Mouse (Mus musculus) thymus, postnatal 4 days (tissue): ENCODE data around the gene Gclm.
"Not testable (repeated sequence)": the region's sequence is repeated elsewhere in the genome, so short reads cannot be mapped to it uniquely, and the experiment has no call there.

Experiments
- DNase-seq: peaks from one replicate; pipeline ENCODE4 v3.0.0; 2021

Gene Gclm

GRCm38 (mm10) chr3:122245215-122245877 is at the start of gene Gclm:
TSS of gene Gclm (plus strand) at chr3:122245557.
- DNase-seq, result peak; percentile 94

DNA sequence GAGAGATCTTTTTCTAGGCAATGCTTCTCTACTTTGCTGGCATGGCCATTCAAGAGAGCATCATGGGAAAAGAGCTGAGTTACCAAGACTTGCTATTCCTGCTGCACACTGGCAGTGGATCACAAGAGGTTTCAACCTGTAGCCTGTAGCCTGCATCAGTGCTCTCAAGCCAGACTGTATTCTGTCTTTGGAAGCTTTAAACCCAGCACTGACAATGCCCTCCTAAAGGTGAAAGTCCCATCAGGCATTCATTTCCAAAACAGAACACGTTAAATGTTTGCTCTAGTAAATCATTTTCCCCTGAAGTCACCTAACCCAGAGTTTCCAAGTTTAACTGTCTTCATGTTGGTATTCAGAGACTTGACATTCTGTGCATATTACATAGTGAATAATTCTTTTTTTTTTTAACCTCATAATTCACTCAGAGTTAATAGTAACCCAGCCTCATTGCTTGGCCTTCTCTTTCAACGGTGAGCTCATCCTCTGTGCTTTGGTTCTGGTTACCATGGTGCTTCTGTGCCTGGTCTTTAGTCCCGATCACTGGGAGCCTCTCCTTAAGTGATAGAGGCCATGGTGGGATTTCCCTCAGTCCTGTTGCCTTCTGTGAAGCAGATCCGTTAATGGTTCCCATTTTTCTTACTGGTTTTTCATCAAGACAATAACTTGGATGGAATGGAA is 48.6 kb upstream of the Gclm start:
- DNase-seq, result no peak

DNA sequence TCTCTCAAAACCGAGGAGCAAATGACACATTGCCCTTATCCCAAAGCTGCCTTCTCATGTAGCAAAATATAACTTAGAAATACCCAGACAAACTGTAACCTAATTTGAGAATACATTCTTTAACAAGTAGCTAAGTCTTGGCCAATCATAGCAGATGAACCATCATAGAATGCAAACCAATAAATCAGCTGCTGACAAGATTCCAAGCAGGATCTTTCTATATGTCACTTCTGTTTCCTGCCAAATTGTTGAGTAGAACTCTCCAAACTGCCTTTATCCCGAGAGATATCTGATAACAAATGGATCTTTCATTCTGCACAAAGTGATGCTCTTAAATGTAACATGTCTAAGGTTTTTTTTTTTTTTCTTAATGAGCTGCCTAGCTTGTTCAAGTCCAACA is 46.8 kb upstream of the Gclm start:
- DNase-seq, result no peak

GRCm38 (mm10) chr3:122198966-122199381 is 46.4 kb upstream of the Gclm start:
- DNase-seq, result no peak

- DNase-seq, result no peak
Observed at GRCm38 (mm10) chr3:122199600-122199999, 45.8 kb upstream of the Gclm start.

GRCm38 (mm10) chr3:122200017-122200416 is 45.3 kb upstream of the Gclm start:
- no peak for DNase-seq

GRCm38 (mm10) chr3:122200447-122200846 is 44.9 kb upstream of the Gclm start:
- DNase-seq, result no peak

DNA sequence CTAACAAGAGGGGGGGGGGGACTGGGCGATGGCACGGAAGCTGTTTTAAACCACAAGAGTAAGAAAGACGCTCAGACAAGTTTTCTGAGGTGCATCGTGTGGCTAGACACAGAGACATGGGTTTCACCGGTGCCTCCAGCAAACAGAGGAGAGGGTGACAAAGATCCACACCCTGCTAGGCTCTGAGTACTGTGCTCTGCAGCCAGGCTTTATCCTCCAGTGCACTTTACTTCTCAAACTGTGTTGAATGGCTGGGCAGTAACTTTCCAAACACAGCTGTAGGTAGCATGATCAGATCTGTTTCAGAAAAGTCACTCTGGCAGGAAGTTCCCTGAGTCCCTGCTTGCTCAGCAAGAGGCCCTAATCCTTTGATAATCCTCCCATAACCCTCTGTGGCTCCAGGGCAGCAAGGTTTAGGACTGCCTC is 43.0 kb upstream of the Gclm start:
- peak; percentile 49 for DNase-seq

DNA sequence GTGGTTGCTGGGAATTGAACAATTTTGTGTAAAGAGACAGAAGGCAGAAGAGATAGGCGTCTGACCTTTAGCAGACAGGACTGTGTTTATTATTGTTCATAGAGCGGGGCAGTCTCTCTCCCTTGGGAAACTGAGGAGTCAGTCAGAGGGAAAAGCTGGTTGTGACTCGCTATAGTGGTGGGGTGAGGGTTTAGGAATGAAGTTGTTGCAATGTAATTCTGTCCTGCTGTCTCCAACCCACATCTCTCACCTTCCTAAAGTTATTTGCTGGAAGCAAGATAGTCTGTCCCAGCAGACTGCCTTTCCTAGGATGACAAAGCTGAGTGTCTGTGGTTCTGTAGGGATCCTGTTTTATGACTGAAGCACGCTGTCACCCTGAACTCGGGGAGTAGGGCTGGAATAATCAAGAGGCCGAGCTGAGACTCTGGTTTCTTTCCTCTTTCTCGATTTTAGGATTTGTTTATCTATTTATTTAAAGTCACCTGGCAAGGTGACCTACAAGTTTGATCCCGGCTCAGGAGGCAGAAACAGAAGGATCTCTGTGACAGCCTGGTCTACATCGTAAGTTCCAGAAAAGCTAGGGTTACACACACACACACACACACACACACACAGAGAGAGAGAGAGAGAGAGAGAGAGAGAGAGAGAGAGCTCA is 41.6 kb upstream of the Gclm start:
- no peak for DNase-seq

GRCm38 (mm10) chr3:122205753-122206152 is 39.6 kb upstream of the Gclm start:
- no peak for DNase-seq

- no peak for DNase-seq
Observed at GRCm38 (mm10) chr3:122206279-122207070, 38.9 kb upstream of the Gclm start.

- DNase-seq, result no peak
Observed at GRCm38 (mm10) chr3:122207766-122208165, 37.6 kb upstream of the Gclm start.

DNA sequence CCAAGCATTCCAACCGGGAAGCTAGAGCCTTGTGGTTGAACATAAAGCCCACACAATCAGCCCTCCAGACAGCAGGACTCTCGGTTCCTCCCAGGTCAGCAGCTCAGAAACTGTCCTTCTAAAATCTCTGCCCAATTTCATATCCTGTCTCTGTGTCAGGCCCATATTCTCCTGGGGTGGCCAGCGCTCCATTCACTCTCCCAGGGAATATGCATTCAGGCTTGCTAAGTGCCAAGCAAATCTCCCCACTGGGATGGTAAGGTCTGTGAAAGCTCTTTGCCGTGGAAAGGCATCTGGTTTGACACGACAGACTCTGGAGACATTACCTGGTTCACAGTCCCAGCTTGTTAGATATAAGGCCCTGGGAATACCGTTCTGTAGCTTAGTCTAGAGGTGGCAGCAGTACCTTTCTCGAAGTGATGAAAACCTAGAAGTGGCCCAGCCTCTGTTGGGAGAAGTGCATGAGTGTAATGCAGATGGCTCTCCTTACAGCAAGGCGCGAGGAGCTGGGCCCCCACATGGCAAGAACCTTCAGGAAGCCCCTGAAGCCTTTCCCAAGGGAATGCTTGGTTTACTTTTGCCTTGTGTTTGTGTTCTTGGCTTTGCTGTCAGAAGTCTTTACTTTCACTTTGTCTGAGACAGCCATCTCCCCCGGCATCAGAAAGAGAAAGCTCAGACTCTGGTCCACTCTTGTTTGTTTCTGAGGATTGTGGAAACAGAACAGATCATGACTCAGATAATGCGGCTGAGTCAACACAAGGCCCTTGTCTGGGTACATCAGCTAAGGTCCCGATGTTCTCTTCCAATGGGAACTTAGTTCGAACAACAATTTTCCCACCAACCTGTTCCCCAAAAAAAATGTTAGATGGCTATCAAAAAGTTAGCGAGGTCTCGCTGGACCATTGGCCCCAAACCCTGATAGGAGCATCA is 36.8 kb upstream of the Gclm start:
- DNase-seq, result no peak

DNA sequence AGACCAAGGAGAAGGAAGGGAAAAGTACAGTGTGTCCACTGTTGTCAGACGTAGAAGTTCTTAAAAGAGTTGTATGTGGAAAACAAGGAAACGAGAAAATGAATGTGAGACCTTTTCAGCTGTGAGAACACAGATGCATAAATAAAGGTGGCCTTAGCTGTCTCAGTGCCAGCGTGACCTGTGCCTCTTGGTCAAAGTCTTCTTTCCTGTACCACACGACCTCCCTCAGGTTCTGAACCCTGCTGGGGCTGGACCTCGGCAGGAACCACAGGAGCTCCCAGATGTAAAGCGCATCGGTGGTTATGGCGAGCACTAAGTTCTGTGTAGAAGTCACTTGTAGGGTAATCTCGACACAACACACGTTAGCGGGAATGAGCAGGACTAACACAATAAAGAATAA is 35.8 kb upstream of the Gclm start:
- DNase-seq, result no peak

DNA sequence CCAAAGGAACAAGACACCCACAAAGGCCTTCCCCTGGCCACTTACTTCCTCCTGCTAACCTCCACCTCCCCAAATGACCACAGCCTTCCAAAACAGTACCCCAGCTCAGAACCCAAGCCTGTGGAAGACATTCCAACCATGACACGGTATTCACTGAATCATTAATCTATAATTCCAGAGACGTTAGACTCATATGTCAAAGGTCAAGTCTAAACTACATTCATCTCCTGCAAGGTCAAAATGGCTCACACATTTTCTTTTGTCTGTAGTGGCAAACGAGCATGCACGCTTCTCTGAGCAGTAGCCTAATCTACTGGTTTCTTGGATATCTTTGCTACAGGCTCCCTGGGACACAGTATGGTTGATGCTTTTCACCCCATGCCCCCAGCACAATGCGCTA is 34.9 kb upstream of the Gclm start:
- DNase-seq, result no peak

DNA sequence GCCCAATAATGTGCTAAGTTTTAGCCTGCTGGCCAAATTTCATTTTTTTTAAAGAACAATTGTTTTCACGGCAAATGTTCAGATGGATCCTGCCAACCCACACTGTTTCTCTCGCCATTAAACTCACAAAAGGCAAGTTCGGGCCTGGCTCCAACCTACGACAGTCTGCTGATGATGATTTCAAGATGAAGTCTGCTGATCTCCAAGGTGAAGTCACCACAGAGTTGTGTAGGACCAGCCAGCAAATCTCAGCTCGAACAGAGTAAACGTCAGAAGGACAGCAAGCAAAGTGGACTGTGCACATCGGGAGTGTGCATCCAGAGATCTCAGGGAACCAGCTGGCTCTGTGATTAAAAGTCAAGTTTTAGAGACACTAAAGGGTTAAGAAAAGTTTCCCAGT is 34.5 kb upstream of the Gclm start:
- DNase-seq, result no peak

- no peak for DNase-seq
Observed at GRCm38 (mm10) chr3:122211446-122212125, 33.8 kb upstream of the Gclm start.

- no peak for DNase-seq
Observed at GRCm38 (mm10) chr3:122221240-122222036, 23.9 kb upstream of the Gclm start.

GRCm38 (mm10) chr3:122226972-122227371 is 18.4 kb upstream of the Gclm start:
- DNase-seq, result not testable (repeated sequence)

GRCm38 (mm10) chr3:122235772-122236171 is 9.6 kb upstream of the Gclm start:
- no peak for DNase-seq

GRCm38 (mm10) chr3:122242876-122243275 is 2.5 kb upstream of the Gclm start:
- DNase-seq, result no peak
